Mouse (Mus musculus) retina, adult 2 months (tissue): ENCODE measurements around the gene Ticam1.
A peak's percentile ranks its signal among the peaks of the same experiment; 100 is the strongest.
"Not testable (repeated sequence)": the region's sequence is repeated elsewhere in the genome, so short reads cannot be mapped to it uniquely, and the experiment has no call there.

Source experiments
- DNase-seq: peaks from one replicate; pipeline ENCODE4 v3.0.0-alpha.2; 2012; ENCODE audit warnings: low read depth, low spot score

Gene Ticam1

DNA sequence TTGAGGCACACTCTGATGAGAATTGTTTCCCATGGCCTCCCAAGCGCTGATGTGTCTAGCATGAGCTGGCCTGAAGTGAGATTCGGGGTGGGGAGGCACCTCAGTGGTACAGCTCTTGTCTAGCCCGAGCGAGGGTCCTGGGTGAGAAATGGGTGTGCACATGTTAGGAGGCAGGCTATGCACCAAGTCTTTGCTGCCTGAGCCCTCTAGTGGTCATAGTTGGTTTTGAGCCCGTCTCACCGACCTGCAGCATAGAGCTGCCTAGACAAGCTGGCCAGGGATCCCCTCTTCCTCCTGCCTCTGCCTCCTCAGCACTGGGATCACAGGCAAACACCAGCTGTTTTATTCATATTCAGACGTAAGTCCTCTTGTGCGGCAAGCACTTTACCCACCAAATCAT is 12.6 kb downstream of the Ticam1 start:
- DNase-seq = no peak

DNA sequence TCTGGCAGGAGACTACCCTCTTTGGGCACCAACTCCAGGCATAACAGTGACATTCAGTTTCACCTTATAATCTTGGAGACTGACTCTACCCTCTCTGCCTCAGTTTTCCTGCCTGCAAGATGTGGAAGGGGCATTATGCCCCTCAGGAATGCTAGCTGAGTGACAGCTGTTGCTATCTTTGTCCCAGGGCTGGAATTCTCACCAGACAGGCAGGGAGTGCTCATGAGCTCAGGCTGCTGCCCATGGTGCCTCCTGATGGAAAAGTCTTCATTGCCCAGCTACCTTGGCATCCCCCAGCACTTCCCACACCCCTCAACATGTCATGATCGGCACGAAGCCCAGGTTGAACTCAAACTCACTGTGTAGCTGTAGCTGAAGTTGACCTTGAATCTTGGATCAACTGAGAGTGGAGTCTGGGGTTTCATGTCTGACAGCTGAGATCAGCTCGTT is 13.9 kb downstream of the Ticam1 start:
- no peak for DNase-seq

DNA sequence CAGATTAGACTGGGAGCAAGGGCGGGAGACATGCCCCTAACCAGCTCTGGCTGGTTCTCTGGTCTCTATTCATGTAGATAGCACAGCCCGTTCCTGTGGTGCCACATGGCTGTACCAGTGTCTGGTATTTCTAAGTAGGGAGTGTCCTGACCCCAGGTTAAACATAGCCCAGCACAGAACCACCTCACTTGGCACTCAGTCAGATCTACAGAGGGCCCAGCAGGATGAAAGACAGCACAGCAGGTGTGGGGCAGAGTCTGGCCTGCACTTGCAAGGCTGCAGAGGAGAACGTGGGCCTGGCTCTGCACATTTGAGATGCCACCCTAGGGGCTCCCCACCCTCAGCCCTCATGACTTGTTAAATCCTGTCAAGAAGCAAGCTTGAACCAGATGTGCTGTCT is 15.4 kb downstream of the Ticam1 start:
- DNase-seq = no peak

DNA sequence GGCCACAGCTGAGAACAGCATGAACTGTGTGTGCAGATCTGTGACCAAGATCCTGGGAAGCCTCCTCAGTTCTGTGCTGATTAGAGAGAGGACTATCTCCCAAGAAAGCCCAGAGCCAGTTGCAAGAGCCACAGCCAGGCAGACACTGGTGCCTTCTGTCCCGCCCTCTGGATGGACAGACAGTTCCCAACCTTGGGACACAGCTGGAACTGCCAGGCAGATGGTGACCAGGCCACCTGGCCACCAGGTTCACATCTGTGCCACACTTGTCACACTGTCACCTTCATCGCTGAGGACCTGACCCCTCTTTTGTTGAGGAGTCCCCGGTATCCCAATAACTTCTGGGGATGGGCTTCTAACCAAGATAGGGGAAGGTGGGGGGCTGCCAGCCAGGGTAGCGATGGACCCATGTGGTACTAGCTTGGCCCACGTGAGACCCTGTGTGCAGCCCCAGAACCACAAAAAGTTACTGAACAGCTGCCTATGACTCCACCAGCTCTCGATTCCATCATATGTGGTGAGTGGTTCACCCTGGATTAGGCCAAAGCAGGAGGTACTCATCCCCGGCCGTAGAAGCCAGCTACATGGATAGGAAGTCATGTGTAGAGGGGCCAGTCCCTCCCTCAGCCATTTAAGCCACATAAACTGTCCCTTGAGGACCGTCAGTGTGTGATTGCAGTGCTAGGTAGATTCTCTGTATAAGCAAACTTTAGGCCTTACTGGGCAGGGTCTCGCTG is 17.1 kb downstream of the Ticam1 start:
- DNase-seq = no peak

DNA sequence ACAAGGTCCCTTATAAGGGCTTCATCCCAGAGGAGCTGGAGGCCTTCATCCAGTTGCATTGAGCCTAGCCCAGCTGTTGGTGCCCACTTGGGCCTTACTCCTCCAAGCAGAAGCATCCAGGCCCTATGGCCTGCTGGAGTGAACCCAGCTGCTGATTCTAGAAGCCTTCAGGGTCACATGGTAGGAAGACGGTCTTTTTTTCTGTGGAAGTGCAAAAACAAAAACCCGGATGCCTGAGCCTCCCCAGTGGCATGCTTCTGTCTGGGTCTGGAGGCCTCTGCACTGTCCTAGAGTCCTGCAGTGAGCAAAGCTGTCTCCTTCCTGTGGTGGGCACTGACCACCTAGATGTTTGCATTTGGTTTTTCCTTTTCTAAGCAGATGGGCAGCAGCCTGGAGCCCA is 17.8 kb downstream of the Ticam1 start:
- not testable (repeated sequence) for DNase-seq

DNA sequence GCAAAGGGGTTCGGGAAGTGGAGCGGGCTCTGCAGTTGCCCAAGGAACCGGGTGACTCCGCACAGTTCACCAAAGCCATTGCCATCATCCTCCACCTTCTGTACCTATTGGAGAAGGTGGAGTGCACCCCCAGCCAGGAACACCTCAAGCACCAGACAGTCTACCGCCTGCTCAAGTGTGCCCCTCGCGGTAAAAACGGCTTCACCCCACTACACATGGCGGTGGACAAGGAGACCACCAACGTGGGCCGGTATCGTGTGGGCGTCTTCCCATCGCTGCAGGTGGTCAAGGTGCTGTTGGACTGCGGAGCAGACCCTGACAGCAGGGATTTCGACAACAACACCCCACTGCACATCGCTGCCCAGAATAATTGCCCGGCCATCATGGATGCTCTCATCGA is 18.3 kb downstream of the Ticam1 start:
- not testable (repeated sequence) for DNase-seq

DNA sequence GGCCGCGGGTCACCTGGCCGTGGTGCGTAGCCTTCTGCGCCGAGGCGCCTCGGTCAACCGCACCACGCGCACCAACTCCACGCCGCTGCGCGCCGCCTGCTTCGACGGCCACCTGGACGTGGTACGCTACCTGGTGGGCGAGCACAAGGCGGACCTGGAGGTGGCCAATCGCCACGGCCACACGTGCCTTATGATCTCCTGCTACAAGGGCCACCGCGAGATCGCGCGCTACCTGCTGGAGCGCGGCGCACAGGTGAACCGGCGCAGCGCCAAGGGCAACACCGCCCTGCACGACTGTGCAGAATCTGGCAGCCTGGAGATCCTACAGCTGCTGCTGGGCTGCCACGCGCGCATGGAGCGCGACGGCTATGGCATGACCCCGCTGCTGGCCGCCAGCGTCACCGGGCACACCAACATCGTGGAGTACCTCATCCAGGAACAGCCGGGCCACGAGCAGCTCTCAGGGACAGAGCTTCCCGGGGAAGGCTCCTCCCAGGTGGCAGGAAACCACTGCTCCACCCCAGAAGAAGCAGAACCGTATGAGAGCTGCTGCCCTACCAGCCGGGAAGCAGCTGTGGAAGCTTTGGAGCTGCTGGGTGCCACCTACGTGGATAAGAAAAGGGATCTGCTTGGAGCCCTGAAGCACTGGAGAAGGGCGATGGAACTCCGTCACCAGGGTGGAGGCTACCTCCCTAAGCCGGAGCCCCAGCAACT is 19.2 kb downstream of the Ticam1 start:
- no peak for DNase-seq

DNA sequence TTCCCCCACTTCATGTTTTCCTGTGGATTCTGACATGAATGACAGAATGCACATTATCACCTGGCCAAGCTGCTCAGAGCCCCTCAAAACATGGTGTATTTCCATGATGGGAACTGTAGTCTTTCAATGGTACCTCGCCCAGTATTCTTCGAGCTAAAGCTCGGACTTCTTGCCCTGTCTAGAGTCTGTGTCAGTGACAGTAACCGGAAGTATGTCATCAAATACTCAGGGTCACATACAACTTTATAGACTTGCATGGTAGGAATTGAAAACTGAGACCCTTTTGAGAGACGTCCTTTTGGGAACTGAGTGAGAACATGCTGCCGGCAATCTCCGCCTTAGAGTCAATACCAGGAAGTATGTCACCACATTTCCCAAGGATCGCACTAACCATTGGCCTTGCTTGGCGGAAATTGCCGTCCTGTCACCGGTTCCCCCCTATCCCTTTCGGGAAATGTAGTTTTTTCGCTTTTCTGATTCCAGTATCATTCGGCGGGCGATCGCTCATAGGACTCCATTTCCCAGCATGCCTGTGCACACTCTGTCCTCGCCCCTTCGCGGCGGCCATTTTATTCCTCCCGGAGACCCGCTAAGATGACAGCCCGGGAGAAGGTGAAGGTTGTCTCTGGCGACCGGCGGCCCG is 20.2 kb downstream of the Ticam1 start, which contains the start of gene Fem1a:
Gene Fem1a, plus strand, starts transcription at position 572 of the 643 bp plus-strand sequence.
- DNase-seq = peak; percentile 98

DNA sequence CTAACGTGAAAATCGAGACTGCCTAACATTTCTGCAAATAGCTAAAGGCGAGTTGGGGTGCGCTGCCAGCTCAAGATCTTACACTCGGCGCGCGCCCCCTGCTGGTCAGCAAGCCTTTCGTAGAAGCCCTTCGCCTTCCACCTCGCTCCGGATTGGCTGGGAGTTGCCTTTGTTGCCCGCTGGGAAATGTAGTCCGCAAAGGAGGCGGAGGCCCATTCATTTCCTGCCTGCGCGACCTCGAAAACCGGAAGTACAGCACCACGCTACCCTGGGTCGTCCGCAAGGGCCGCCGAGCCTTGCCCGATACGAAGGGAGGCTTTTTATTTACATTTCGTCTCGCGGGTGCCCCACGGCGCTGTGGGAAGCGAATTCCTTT is 20.7 kb downstream of the Ticam1 start:
- DNase-seq = peak; percentile 98

DNA sequence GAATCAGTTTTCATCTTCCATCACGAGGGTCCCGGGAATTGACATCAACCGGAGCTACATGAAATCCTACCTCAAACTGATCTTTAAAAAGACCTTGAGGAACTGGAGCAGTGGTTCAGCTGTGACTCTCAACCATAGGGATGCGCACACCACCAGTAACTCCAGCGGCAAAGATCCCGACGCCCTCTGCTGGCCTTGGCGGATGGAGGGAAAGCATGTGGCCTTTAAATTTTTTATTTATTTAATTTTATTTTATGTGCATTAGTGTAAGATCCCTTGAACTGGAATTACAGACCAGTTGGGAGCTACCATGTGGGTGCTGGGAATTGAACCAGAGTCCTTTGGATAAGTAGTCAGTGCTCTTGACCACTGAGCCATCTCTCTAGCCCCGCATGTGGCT is 21.2 kb downstream of the Ticam1 start:
- no peak for DNase-seq

DNA sequence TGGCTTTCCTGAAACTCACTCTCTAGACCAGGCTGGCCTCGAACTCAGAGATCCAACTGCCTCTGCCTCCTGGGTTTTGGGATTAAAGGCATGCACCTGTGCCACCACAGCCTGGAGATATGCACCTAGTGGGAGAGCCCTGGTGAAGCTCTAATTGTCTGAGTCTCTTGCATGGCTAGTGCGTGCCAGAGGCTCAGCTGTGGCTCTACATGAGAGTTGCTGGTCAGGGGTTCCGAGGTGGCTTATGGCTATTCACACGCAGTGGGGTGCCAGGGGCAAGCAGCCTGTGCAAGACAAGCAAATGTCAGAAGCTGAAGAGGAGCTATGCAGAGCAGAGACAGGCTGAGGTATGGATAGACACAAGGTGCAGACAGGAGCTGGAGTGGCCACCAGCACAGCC is 21.9 kb downstream of the Ticam1 start:
- DNase-seq = no peak

DNA sequence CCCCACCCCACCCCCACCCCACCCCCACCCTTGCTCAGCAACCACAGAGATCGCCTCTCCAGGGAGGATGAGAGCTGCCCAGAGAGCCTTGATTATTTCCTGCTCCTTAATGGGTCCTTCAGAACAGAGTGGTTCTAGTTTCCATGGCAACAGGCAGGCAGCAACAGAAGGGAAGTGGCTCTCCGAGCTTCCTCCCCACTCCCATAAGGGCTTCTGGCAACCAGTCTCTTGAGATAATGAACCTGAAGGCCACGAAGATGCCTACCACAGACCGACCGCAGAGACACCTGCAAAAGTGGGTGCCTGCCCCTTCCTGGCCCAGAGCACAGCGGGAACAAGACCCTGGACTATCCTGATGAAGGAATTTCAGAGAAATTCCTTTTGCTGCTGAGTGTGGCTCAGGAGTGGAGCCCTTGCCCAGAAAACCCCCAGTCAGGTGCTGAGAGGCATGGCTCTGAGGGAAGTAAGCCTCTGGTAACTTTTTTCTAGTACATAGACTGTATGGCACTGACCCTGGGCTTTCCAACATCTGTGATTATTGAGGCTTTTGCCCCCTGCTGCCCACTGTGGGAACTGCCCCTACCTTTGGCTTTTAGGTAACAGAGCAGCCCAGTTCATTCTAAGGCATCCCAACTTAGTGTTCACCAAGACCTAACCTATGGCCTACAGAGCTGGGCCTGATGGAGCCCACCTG is 25.3 kb downstream of the Ticam1 start:
- no peak for DNase-seq

DNA sequence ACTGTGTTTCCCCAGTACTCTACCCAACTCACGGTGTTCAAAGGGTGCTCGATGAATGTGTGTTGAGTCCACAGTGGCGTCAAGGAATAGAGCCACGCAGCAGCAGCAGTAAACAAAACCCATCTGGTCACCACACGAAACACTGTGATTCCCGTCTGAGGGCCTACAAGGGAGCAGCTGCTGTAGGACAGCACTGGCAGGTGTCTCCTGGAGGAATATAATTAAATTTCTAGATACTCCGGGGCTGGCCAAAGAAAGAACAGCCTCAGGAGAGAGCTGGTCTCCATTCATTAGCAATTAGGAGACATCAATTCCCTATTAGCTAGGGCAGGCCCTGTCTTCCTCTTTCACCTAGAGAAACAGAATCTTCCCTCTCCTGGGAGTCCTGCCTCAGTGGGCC is 31.0 kb downstream of the Ticam1 start:
- no peak for DNase-seq

DNA sequence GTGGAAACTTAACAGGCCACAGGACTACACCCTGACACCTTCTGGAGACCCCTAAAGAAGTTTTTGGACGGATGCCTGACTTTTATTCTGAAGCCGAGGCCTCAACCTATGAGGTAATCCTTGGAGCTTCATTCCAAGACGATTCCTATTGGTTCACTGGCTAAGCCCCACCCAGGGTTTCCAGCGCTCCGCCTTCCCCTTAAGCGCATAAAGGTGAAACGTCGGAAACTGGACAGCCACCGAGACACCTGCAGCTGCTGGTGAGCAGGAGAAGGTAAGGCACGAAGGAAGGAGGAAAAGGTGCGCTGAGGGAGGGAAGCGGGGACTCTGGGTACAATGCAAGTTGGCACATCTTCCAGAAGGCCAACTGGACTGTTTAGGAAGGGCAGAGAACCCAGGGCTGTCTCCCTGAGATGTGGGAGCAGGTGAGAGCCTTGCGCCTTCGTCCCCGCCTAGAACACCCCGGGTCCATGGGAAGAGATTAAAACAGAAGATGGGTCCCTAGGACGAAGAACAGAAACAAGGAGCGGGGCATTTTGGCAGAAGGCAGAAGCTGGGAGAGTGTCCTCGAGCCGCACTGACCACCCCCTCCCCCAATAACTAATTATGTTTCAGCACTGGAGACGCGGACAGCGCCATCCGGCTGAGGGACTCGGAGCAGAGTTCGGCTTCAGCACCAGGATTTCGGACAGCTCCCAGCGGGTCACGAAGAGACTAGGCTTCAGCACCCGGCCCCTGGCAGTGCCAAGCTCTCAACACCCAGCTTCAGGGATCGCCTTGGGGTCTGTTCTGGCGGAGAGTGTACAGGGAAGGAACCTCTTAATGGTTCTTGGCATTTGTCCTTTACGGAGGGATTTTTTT is 34.8 kb downstream of the Ticam1 start:
- peak; percentile 75 for DNase-seq

DNA sequence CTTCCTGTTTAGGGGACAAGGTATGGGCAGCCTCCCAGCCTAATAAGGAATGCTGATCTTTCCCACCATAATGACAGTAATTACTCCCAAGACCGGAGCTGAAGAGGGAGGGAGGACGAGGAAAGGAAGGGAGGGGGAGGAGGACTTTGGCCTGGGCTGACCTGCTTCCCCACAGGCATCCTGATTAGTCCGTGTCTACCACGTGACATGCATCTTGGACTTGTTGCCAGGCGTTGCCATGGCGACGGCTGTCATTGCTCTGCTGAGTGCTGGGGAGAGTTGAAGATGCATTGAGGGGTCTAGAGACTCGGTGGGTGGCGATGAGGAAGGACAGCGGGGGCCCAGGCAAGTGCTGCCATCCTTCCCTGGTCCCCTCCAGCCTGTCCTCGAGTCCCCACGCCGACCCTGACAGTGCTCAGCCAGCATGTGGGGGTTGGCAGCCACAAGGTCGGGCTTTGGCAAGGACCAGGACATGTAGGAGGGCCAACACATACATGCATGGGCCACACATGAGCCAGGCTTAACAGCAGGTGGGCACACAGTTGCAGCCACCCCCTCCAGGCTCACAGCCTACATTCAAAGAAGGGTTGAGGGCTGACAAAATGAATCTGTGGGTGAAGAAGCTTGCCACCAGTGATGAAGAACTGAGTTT is 42.6 kb downstream of the Ticam1 start:
- peak; percentile 57 for DNase-seq

DNA sequence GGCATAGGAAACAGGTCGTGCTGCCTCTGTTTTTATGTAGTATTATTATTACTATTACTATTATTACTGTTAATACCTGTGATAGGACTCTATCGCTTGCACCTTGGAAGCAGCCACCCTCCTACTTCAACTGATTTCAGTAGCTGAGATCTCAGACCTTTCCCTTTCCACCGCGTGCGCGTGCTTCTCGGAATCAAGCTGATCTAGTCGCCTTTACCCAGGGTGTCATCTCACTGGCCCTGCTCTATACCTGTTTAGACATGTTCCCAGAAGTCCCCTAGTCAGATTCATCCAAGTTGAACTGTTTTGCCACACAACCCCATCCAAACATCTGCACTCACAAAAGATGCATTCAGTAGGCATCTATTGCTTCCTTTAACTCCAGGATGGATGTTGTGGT is 43.2 kb downstream of the Ticam1 start:
- no peak for DNase-seq

DNA sequence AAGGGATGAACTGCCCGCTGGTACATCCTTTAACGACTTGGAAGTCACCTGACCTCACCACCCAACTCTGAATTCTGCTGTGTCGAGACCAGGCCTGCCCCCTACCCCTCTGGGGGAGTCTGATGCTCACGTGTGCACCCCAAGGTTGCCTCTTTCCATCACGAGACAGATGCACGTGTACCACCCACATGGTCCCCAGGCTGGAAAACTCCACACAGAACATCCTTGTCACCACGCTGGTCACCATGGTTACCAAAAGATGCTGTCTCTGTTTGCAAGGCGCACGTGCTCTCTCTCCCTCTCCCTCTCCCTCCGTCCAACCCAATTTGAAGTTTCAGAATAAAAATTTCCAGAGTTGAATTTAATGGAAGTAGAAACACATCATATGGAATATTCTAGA is 46.6 kb downstream of the Ticam1 start:
- DNase-seq = no peak

DNA sequence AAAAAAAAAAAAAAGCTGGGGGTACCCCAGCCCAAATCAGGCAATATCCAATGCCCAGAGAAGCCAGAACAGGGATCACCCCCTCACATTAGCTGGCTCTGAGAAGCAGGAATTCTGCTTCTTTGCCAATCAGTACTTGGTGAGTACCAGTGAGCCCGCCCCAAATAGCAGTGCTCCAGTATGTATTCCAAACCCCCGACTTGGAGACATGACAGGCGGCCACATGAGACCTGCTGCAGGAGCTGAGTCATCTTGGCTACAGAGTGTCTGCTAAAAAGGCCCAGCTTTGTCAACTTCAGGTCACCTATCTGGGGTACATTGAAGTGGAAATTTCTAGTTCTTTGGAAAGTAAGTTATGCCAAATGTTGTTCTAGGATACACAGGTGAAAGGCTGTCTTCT is 50.0 kb downstream of the Ticam1 start:
- DNase-seq = no peak

DNA sequence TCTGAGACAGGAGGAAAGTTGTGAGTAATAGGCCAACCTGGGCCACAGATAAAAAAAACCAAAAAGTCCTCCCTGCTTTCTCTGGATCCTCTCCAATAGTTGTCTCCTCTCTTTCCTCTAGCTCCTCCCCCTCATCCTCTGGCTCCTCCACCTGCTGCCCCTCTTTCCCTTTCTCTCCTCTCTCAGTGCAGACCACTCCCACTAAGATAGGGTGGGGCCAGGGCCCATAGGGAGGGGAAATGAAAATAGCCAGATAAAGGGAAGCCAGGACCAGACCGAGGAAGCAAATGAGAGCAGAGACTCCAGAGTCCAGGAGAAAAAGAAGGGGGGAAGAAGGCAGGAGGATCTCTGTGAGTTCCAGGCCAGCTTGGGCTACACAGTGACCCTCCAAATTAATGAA is 51.7 kb downstream of the Ticam1 start:
- DNase-seq = no peak

DNA sequence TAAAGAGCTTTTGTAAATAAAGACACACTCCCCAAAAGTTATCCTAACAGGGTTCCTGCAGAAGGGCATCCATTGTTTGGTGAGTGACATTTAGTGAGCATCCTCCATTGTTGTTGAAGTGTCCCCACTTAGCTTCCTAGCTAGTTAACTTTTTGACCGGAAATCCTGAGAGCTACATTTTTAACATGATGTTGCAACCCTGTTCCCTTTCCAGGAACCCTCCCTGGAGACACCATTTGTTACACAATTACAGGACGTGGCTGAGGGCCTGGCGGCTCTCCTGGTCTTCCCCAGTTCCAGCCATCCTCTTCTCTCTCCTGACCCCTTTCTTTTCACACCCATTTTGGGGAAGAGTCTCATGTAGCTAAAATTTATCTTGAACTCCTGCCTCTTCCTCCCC is 56.8 kb downstream of the Ticam1 start:
- DNase-seq = no peak
